Mouse (Mus musculus): ENCODE results near the gene Gstm6.

DNA sequence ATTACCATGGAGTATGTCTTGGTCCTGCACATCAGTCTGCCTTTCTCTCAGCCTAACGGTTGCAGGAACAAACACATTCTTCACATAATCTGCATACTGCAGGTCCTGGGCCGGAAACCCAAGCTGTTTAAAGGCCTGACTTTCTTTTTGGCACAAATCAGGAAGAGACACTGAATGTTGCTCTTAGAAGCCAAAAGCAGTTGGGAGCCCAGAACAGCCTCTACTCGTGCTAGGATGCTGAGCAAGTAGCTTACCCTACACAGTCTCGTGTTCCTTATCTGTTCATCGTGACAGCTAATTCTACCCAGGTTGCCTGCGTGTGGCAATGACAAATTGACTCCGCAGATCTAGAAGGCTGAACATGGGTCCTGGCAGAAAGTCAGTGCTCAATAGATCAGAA, 3.0 kb downstream of the Gstm6 start:
- TF ChIP-seq POLR2A (IDR thresholded peaks at IDR 0.05; ENCODE audit: low read depth, low read length) (no peak), CTCF (conservative IDR thresholded peaks at IDR 0.05; ENCODE audit: insufficient read depth, insufficient read length, low read depth, low read length) (no peak)
